Mouse (Mus musculus): ENCODE data around the gene Zmat5. TPM values are rescaled to one million over a fixed set of nuclear protein-coding genes. Genes with fewer than 3 reads are reported as not detected.

Gene Zmat5
- polyA plus RNA-seq (2016; fragmentation: Nextera tagmentation; extraction: Ambion mirVana), result 84.0 and 104 TPM in 2 replicates

DNA sequence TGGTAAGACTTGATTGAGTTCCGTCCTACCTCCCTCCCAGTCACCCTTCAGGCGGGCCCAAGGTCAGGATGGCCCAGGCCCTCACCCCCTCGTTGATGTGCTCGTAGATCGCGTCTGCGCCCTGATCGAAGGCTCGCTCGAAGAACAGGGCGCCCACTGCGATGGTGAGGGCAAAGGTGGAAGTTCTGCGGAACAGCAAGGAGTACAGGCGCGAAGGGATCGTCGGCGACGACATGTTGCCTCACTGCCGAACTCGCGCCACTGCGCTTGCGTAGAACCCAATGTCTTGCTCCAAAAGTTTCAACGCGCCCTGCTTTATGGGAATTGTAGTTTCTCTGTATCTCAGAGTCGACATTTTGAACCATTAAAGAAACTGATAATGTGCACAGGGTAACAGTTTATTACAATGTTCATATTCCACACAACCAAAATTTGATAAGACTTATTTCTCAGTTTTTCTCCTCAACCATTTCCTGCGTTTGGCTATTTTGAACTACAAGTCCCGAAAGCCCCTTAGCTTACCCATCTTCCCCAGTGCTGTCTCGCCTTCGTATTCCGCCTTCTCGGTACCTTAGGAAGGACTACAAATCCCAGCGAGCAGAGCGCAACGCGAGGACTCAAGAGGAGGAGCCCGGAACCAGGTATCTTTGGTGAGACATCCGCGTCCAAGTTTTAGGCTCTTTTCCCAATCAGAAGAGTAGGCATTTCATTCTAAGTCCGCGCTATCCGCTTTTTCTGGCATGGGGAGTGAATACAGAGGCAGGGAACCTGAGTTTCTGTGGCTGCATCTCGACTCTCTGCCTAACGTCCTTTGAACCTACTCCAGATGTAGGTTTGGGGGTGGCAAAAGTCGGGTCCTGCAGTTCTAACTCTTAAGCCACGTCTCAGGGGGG lies at the start of gene Zmat5, which contains the start of gene Uqcr10:
Gene Zmat5 (plus strand): TSS at position 607 of the 893 bp plus-strand sequence.
Gene Uqcr10 (minus strand): TSS at position 271 of the 893 bp plus-strand sequence.
- H3K4me3 ChIP-seq, result peak within 1 kb of the TSS; percentile 68
- H3K27ac ChIP-seq, result peak within 1 kb of the TSS; percentile 87
- under 1% methylated on average over 47 of the region's 47 CpGs for WGBS
- H3K9me3 ChIP-seq, result no peaks in the 10 kb centered on the region
- peaks cover 18% of the 10 kb centered on the region for H3K4me1 ChIP-seq (replicated peaks)
- peaks cover 33% of the 10 kb centered on the region for H3K36me3 ChIP-seq
- H3K27me3 ChIP-seq (ENCODE audit: insufficient read depth, poor library complexity, severe bottlenecking), result no peaks in the 10 kb centered on the region
- peak; percentile 91 for DNase-seq (ENCODE audit: low spot score)

DNA sequence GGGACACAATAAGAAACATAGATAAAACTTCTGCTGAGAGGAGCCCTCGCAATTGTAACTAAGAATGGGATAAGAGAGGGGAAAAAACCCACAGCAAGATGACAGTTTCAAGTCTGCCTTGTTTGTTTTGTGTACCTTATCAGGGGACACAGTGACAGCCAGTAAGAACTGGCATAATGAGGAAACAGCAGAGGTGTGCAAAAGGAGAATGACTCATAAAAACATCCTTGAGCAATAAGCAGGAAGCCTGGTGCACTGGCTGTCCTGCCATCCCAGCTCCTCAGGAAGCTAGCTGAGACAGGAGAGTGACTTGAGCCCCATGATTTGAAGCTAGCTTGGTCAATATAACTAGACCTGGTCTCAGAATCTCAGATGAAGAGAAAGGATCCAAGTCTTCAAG lies 44.7 kb upstream of the Zmat5 start:
- peaks cover 89% of the 10 kb centered on the region for H3K36me3 ChIP-seq

DNA sequence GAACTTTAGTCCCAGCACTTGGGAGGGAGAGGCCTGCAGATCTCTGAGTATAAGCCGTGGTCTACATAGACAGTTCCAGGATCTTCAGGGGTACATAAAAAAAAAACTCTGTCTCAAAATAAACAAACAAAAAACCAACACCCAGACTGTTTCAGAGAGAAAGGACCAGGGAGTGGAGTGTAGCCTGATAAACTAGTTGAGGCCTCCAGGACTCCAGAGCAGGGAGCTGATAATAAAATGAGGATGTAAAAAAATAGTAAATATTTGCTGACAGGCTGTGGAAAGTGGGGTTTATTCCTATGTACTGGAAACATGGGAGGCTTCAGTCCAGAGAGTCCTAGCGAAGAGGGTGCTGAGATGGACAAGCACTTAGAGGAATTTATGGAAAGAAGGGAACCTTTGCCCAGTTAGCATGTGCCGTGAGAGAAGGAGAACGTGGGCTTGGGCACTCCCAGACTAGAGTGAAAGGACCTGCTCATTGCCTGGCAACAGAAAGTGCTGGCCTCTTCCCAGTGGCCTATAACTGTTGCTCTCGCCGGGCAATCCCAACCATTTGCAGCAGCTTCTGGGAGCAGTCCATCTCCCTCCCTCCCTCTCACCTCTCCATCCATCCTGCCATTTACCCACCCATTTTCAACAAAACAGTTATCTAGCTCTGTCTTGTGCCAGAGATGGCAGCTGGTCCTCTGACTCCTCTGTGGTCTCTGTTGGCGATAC lies 44.0 kb upstream of the Zmat5 start:
- DNase-seq (ENCODE audit: low spot score), result no peak
- H3K36me3 ChIP-seq, result peaks cover 84% of the 10 kb centered on the region
- WGBS, result 85% methylated on average over 7 of the region's 7 CpGs

More for the DNA sequence above, 44.7 kb upstream of the Zmat5 start:
- Histone ChIP-seq H3K27me3 (ENCODE audit: insufficient read depth, poor library complexity, severe bottlenecking) (no peaks in the 10 kb centered on the region), H3K27ac (no peak overlapping the region), H3K4me1 (replicated peaks) (no peaks in the 10 kb centered on the region), H3K4me3 (no peak overlapping the region), H3K9me3 (no peaks in the 10 kb centered on the region)
- no peak for DNase-seq (ENCODE audit: low spot score)
- 89% methylated on average over 1 of the region's 1 CpGs for whole genome bisulfite sequencing

DNA sequence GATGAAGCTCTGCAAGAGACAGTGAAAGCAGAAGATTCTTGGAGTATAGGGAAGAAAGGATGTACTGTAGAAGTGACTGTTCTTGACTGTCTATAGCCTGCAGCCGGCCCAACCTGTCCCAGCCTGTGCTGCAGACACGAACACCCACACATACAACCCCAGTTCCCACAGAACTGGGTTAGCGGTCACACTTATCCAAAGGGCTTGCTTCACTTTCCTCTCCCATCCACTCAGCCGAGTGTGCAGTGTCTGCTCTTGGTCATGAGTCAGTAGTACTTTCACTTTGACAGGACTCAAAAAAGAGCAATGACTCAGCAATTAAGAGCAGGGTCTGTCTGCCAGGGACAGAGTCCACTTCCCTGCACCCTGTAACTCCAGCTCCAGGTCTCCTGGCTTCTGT lies 43.2 kb upstream of the Zmat5 start:
- Histone ChIP-seq H3K4me3 (no peak overlapping the region), H3K36me3 (peaks cover 79% of the 10 kb centered on the region)
- 89% methylated on average over 4 of the region's 4 CpGs for WGBS

More for the DNA sequence above, 44.0 kb upstream of the Zmat5 start:
- Histone ChIP-seq H3K27me3 (ENCODE audit: insufficient read depth, poor library complexity, severe bottlenecking) (no peaks in the 10 kb centered on the region), H3K9me3 (no peaks in the 10 kb centered on the region), H3K4me3 (no peak overlapping the region), H3K27ac (no peak overlapping the region; the same call in 1 of the 2 replicates), H3K4me1 (replicated peaks) (no peaks in the 10 kb centered on the region)

DNA sequence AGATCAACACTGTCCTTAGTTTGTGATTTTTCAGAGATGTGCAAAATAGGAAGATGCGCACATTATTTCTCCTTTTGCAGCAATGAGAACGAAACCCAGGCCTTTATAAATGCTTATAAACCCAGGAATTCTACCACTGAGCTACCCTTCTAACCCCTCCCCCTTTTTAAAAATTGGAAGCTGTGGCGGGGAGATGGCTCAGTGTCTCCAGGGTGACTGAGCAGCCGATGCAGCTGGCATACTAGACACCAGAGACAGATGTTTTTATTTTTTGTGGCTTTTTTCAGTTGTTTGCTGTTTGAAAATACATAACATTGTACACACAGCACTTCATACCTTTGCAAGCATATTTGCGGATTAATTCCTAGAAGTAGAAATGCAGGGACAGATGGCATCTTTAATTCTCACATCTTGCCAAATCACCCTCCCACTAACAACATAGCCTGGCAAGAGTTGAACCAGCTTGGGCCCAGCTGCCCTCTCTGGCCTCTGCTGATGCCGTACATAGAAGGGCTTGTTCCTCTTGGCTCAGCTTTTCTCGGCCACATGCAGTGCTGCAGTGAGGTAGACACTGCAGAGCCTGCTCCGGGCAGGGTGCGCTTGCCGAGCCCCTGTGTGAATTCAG lies 42.5 kb upstream of the Zmat5 start:
- H3K4me3 ChIP-seq, result no peak overlapping the region
- DNase-seq (ENCODE audit: low spot score), result no peak
- H3K9me3 ChIP-seq, result no peaks in the 10 kb centered on the region
- H3K4me1 ChIP-seq (replicated peaks), result no peaks in the 10 kb centered on the region
- 87% methylated on average over 10 of the region's 10 CpGs for WGBS
- peaks cover 77% of the 10 kb centered on the region for H3K36me3 ChIP-seq
- no peaks in the 10 kb centered on the region for H3K27me3 ChIP-seq (ENCODE audit: insufficient read depth, poor library complexity, severe bottlenecking)
- no peak overlapping the region for H3K27ac ChIP-seq

More for the DNA sequence above, 43.2 kb upstream of the Zmat5 start:
- no peaks in the 10 kb centered on the region for H3K27me3 ChIP-seq (ENCODE audit: insufficient read depth, poor library complexity, severe bottlenecking)
- no peak for DNase-seq (ENCODE audit: low spot score)
- no peaks in the 10 kb centered on the region for H3K9me3 ChIP-seq
- no peaks in the 10 kb centered on the region for H3K4me1 ChIP-seq (replicated peaks)
- no peak overlapping the region for H3K27ac ChIP-seq

DNA sequence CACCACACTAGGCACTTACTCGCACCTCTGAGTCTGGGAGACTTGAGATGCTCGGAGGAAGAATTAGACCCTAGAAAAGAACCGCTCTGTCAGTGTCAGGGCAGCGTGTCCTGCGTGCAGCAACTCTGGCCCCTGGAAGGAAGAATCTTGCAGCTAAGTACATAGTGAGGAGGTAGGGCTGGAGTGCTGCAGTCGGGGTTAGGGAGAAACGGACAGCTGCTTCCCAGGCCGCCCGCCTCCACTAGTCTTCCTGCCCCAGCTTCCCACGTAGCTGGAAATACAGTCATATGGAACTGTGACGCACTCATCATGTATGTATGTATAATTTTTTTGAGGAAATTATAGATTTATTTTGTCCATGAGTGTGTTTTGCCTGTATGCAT lies 42.0 kb upstream of the Zmat5 start:
- no peak overlapping the region for H3K4me3 ChIP-seq
- H3K27ac ChIP-seq, result no peak overlapping the region
- no peaks in the 10 kb centered on the region for H3K27me3 ChIP-seq (ENCODE audit: insufficient read depth, poor library complexity, severe bottlenecking)
- H3K4me1 ChIP-seq (replicated peaks), result no peaks in the 10 kb centered on the region
- H3K9me3 ChIP-seq, result no peaks in the 10 kb centered on the region
- DNase-seq (ENCODE audit: low spot score), result no peak
- H3K36me3 ChIP-seq, result peaks cover 77% of the 10 kb centered on the region
- 92% methylated on average over 11 of the region's 11 CpGs for WGBS

DNA sequence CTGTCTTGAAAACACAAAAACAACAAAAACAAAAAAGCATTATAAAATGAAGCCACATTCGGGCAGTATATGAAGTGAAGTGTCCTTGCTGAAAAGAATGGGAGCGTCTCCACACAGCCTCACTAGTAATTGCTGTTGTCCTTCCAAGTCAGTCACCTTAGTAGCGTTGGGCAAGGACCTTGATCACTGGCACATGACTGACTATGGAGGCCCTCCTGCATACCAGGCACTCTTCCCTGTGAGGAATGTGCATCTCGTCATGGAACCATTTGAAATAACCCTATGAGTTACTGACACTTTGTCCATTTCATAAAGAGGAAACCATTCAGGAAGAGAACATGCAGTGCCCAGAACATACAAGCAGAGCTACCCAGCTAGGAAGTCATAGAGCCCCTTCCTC lies 32.7 kb upstream of the Zmat5 start:
- H3K27me3 ChIP-seq (ENCODE audit: insufficient read depth, poor library complexity, severe bottlenecking), result no peaks in the 10 kb centered on the region
- no peaks in the 10 kb centered on the region for H3K9me3 ChIP-seq
- peaks cover 84% of the 10 kb centered on the region for H3K36me3 ChIP-seq
- H3K4me3 ChIP-seq, result no peak overlapping the region
- no peaks in the 10 kb centered on the region for H3K4me1 ChIP-seq (replicated peaks)
- no peak overlapping the region for H3K27ac ChIP-seq
- WGBS, result 89% methylated on average over 4 of the region's 4 CpGs
- no peak for DNase-seq (ENCODE audit: low spot score)

DNA sequence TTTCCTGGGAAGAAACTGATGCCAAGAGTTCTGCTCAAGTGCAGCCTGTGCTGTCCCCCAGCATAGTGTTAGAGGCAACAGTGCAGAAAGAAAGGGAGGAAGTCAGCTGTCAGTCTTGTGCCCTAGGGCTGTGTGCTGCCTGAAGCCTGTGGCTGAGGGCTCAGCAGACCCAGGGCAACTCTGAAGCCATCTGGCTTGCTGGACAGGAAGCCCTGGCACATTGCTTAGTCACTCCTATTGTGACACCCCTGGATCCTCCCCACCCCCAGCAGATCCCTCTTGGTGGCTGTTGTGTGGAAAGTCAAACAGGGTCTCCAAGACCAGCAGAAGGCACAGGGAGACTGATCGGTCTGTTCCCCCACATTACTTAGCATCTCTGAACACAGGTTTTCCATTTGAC lies 29.9 kb upstream of the Zmat5 start:
- no peaks in the 10 kb centered on the region for H3K27me3 ChIP-seq (ENCODE audit: insufficient read depth, poor library complexity, severe bottlenecking)
- H3K36me3 ChIP-seq, result peaks cover 85% of the 10 kb centered on the region
- no peak for DNase-seq (ENCODE audit: low spot score)
- H3K27ac ChIP-seq, result no peak overlapping the region
- 91% methylated on average over 1 of the region's 1 CpGs for WGBS
- 0 out of 2 replicates have a peak, but pooled peaks cover 9% of the 10 kb centered on the region for H3K4me1 ChIP-seq (replicated peaks)
- no peaks in the 10 kb centered on the region for H3K9me3 ChIP-seq
- no peak overlapping the region for H3K4me3 ChIP-seq

DNA sequence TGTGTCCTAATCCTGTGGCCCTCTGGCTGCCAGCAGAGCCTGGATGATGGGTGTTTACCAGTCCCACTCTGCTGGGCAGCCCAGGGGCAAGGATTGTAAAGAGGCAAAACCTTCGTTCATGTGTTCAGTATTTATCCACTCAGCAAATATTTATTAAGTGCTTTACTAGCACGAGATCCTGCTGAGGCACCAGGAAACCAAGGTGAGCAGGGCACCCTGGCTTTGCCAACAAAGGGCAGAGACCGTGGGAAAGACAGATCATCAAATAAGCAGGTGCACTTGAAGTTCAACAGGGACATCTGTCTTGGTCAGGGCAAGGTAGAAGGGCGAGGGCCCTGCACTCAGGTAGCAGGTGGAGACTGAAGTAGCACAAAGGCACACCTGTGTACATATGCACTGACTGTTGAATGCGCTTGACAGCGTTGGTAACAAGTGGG lies 29.3 kb upstream of the Zmat5 start:
- DNase-seq (ENCODE audit: low spot score), result no peak
- Histone ChIP-seq H3K27me3 (ENCODE audit: insufficient read depth, poor library complexity, severe bottlenecking) (no peaks in the 10 kb centered on the region), H3K36me3 (peaks cover 86% of the 10 kb centered on the region), H3K4me1 (replicated peaks) (0 out of 2 replicates have a peak, but pooled peaks cover 9% of the 10 kb centered on the region), H3K27ac (no peak overlapping the region), H3K4me3 (no peak overlapping the region), H3K9me3 (no peaks in the 10 kb centered on the region)
- WGBS, result 92% methylated on average over 6 of the region's 6 CpGs

DNA sequence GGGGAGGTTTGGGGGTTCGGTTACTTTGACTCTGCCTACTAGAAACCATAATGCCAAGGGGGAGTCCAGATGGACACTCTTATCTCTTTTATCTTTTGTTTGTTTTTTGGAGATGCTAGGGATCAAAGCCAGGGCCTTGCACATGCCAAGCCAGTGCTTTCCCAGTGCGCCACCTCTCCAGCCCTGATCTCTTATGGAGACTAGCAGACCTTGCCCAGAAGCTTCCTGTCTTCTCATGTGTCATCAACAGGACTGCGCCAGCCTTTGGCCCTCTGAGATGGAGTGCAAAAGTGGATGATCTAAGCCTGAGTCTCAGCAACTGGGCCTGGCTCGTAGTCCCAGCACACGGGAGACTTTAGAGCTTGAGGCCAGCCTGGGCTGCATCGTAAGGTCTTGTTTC lies 28.8 kb upstream of the Zmat5 start:
- WGBS, result 95% methylated on average over 6 of the region's 6 CpGs
- Histone ChIP-seq H3K9me3 (no peaks in the 10 kb centered on the region), H3K4me1 (replicated peaks) (0 out of 2 replicates have a peak, but pooled peaks cover 9% of the 10 kb centered on the region), H3K36me3 (peaks cover 86% of the 10 kb centered on the region), H3K27ac (no peak overlapping the region), H3K27me3 (ENCODE audit: insufficient read depth, poor library complexity, severe bottlenecking) (no peaks in the 10 kb centered on the region), H3K4me3 (no peak overlapping the region)
- DNase-seq (ENCODE audit: low spot score), result no peak

DNA sequence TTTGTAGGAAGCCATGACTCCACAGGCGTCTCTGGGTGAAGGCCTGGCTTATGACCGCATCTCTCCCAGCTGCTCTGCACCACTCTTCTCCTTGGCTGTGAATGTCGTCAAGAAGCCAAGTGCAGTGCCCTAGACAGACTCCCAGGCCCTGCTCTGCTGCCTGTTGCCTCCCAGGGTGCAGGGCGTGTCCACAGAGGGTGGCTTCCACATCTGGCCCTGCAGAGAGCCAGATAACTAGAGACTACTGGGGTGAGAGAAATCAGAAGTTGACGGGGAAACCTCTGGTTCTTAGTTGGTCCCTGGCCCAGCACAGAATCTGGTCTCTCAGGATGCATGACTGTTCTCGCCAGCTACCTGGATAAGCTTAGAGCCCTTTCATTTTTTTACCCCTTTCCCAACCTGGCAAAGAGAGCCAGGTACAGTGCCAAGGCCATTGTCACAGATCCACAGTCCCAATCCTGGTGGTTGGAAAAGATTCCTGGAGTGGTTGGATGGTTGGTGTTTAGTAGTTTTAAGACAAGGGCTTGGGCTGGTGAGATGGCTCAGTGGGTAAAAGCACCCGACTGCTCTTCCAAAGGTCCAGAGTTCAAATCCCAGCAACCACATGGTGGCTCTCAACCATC lies 27.1 kb upstream of the Zmat5 start:
- H3K27me3 ChIP-seq (ENCODE audit: insufficient read depth, poor library complexity, severe bottlenecking), result no peaks in the 10 kb centered on the region
- no peaks in the 10 kb centered on the region for H3K9me3 ChIP-seq
- 0 out of 2 replicates have a peak, but pooled peaks cover 9% of the 10 kb centered on the region for H3K4me1 ChIP-seq (replicated peaks)
- H3K27ac ChIP-seq, result no peak overlapping the region
- 88% methylated on average over 7 of the region's 7 CpGs for WGBS
- no peak for DNase-seq (ENCODE audit: low spot score)
- peaks cover 93% of the 10 kb centered on the region for H3K36me3 ChIP-seq
- no peak overlapping the region for H3K4me3 ChIP-seq

DNA sequence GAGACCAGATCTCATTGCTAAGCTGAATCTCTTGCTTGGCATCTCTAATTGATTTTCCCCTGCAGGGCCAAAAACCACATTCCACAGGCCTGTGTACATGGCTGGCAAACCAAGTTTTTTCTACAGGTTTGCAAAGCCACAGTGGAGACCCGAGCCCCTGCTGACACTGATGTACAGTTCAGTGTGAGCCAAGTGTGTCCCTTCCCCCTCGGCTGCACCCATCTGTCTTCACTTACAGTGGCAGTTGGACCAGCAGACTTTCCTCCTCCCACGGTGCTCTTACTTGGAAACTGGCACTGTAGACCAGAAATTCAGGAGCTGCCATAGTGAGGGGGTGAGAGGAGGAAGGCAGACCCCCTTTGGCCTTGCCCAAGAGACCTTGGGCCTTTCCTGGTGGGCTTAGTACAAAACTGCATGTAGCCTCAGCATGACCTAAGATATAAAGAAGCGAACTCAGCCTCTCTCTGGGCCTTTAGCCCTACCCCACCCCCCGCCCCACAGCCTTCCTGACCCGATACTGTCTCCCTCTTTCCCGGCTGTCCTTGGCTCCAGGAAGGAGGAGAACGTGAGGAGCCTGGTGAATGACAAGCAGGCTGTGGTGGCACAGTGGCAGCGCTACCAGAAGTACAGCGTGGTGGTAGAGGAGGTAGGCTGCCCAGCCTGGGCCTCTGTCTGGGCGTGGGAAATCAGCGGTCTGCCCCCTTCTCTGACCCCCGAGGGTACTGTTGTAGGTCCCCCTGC lies 25.6 kb upstream of the Zmat5 start:
- H3K36me3 ChIP-seq, result peaks cover 93% of the 10 kb centered on the region
- DNase-seq (ENCODE audit: low spot score), result peak; percentile 15
- WGBS, result 79% methylated on average over 13 of the region's 13 CpGs

More for the DNA sequence above, 25.6 kb upstream of the Zmat5 start:
- Histone ChIP-seq H3K27me3 (ENCODE audit: insufficient read depth, poor library complexity, severe bottlenecking) (no peaks in the 10 kb centered on the region), H3K9me3 (no peaks in the 10 kb centered on the region), H3K4me1 (replicated peaks) (0 out of 2 replicates have a peak, but pooled peaks cover 9% of the 10 kb centered on the region), H3K27ac (no peak overlapping the region), H3K4me3 (no peak overlapping the region)
